Mouse (Mus musculus) adrenal gland (tissue): ENCODE measurements around the gene Pla1a.

ENCODE experiments used
- intact Hi-C: fragments of 180-260 bp; cut with DNase I; formaldehyde crosslinking; loops from one replicate; pipeline ENCODE4 v1.15.1; 2025
- long read RNA-seq, 2 experiments: library from polyadenylated mRNA; unstranded; transcript quantifications; one replicate each; pipeline ENCODE4 v2.0.0; 2020; ENCODE audit warnings: borderline replicate concordance in 1 of 2; ENCODE audit not compliant: insufficient replicate concordance in 1 of 2

The Pla1a gene
- long read RNA-seq, experiment 1, transcript Pla1a-201 (11 exons, 1,974 nt): major isoform, 7 of 15 reads
- long read RNA-seq, experiment 1, partial matches to known transcripts: 2 of 15 reads
- long read RNA-seq, experiment 1, other reads (novel, unspliced or antisense): 6 of 15 reads
- long read RNA-seq, experiment 2, transcript Pla1a-201 (11 exons, 1,974 nt): major isoform, 8 of 16 reads
- long read RNA-seq, experiment 2, partial matches to known transcripts: 3 of 16 reads
- long read RNA-seq, experiment 2, other reads (novel, unspliced or antisense): 5 of 16 reads

- intact Hi-C loops: loop anchor here (5.0 kb wide), 1 partner anchor 35 kb away; no protein-coding TSS in a partner anchor
Observed at GRCm38 (mm10) chr16:38432498-38433425, at the start of gene Pla1a. Gene Pla1a (minus strand): TSS chr16:38433145.

- intact Hi-C loops: no loop called here
Observed at GRCm38 (mm10) chr16:38481327-38481726, 48.4 kb upstream of the Pla1a start.

GRCm38 (mm10) chr16:38478296-38478695 lies 45.4 kb upstream of the Pla1a start:
- intact Hi-C loops: no loop called here

- intact Hi-C loops: loop anchor here (2.0 kb wide), 1 partner anchor 100 kb away; no protein-coding TSS in a partner anchor
Observed at GRCm38 (mm10) chr16:38477241-38477608, 44.3 kb upstream of the Pla1a start.

- intact Hi-C loops: loop anchor here (2.0 kb wide), 1 partner anchor 100 kb away; no protein-coding TSS in a partner anchor
Observed at GRCm38 (mm10) chr16:38476312-38477240, 43.6 kb upstream of the Pla1a start.

- intact Hi-C loops: loop anchor here (2.0 kb wide), 1 partner anchor 99 kb away; no protein-coding TSS in a partner anchor
Observed at GRCm38 (mm10) chr16:38475681-38476311, 42.9 kb upstream of the Pla1a start.

- intact Hi-C loops: no loop called here
Observed at GRCm38 (mm10) chr16:38474677-38475286, 41.8 kb upstream of the Pla1a start.

GRCm38 (mm10) chr16:38473661-38474060 lies 40.7 kb upstream of the Pla1a start:
- intact Hi-C loops: no loop called here

- intact Hi-C loops: no loop called here
Observed at GRCm38 (mm10) chr16:38472507-38472873, 39.5 kb upstream of the Pla1a start.

- intact Hi-C loops: no loop called here
Observed at GRCm38 (mm10) chr16:38471697-38472506, 39.0 kb upstream of the Pla1a start.

GRCm38 (mm10) chr16:38469437-38469836 lies 36.5 kb upstream of the Pla1a start:
- intact Hi-C loops: no loop called here

- intact Hi-C loops: no loop called here
Observed at GRCm38 (mm10) chr16:38468706-38469018, 35.7 kb upstream of the Pla1a start.

GRCm38 (mm10) chr16:38467917-38468705 lies 35.2 kb upstream of the Pla1a start:
- intact Hi-C loops: no loop called here

- intact Hi-C loops: no loop called here
Observed at GRCm38 (mm10) chr16:38467091-38467916, 34.4 kb upstream of the Pla1a start.

GRCm38 (mm10) chr16:38466089-38466488 lies 33.1 kb upstream of the Pla1a start:
- intact Hi-C loops: no loop called here

GRCm38 (mm10) chr16:38463305-38463704 lies 30.4 kb upstream of the Pla1a start:
- intact Hi-C loops: no loop called here

- intact Hi-C loops: no loop called here
Observed at GRCm38 (mm10) chr16:38462161-38462560, 29.2 kb upstream of the Pla1a start.

GRCm38 (mm10) chr16:38461749-38462148 lies 28.8 kb upstream of the Pla1a start:
- intact Hi-C loops: no loop called here
